Comparison of ENCODE assay signal across 11 mouse cellular contexts in genomic region chr1:135542841-135543810, GRCm38 (mm10).
DNase-seq lines count a peak whose midpoint lies in the region; ATAC-seq and TF ChIP-seq lines count a peak whose summit lies in the region.
"Had no signal": no experiment of that assay in that cellular context is flagged by ENCODE, and none has a peak within 500 bp of the region (broad histone marks: within the 10 kb centered on the region; RNA-seq: fewer than 3 reads in every experiment).

No protein-coding gene starts in this region.

- CTCF ChIA-PET in Patski (lab: Charles Lee), result interaction anchor here (0.8 to 8.4 kb wide), 9 partner anchors 23 to 158 kb away, joined by 3 to 90 read pairs (median 4); no protein-coding TSS in a partner anchor

- peak; percentile 54 for DNase-seq in adrenal gland, postnatal 10 days
- DNase-seq in adrenal gland, adult 18-20 months (ENCODE audit: low spot score in 2 of 2), result no peak
- no peak for DNase-seq in Patski (ENCODE audit: low read depth, low spot score)
- no peak for DNase-seq in urinary bladder, postnatal 36 days (ENCODE audit: low spot score in 2 of 2)
- DNase-seq in spleen, adult 18-20 months, result no peak
- DNase-seq: kidney, adult 11 months had no signal

- in situ Hi-C loops in Patski (cut with MboI; ENCODE audit: low pct_unique_long_range_greater_than_20kb), result loop anchor here (5.0 kb wide), 1 partner anchor 81 kb away; no protein-coding TSS in a partner anchor

- no peak for TF ChIP-seq CTCF in intestine, postnatal 0 days (IDR thresholded peaks at IDR 0.05; ENCODE audit: low read depth)
- TF ChIP-seq CTCF in Patski (IDR thresholded peaks at IDR 0.05), result no peak

- no peak overlapping the region for H3K4me3 ChIP-seq in intestine, embryonic 15.5 days (replicated peaks)
- H3K4me3 ChIP-seq in intestine, postnatal 0 days (ENCODE audit: low read depth, low read length), result no peak overlapping the region
- H3K4me3 ChIP-seq in heart, embryonic 11.5 days (ENCODE audit: low read depth, low read length), result no peak overlapping the region
- H3K4me3 ChIP-seq: left cerebral cortex, adult 2 months; midbrain, embryonic 15.5 days had no signal

- no peaks in the 10 kb centered on the region for H3K27me3 ChIP-seq in intestine, embryonic 15.5 days (replicated peaks)
- no peaks in the 10 kb centered on the region for H3K27me3 ChIP-seq in intestine, postnatal 0 days (replicated peaks; ENCODE audit: control insufficient read depth, insufficient read depth, low read length)
- H3K27me3 ChIP-seq in Patski, result no peaks in the 10 kb centered on the region
- H3K27me3 ChIP-seq in heart, embryonic 11.5 days (ENCODE audit: control insufficient read depth, insufficient read depth, low read length), result no peaks in the 10 kb centered on the region
- H3K27me3 ChIP-seq: midbrain, embryonic 15.5 days had no signal

- H3K36me3 ChIP-seq in intestine, embryonic 15.5 days, result no peaks in the 10 kb centered on the region
- no peaks in the 10 kb centered on the region for H3K36me3 ChIP-seq in intestine, postnatal 0 days (ENCODE audit: control insufficient read depth, insufficient read depth)
- H3K36me3 ChIP-seq in heart, embryonic 11.5 days (ENCODE audit: control insufficient read depth, insufficient read depth, low read length), result no peaks in the 10 kb centered on the region
- H3K36me3 ChIP-seq: midbrain, embryonic 15.5 days had no signal

- H3K27ac ChIP-seq in intestine, embryonic 15.5 days, result 0 out of 2 replicates have a peak overlapping the region, but pooled peaks have one; percentile 22
- H3K27ac ChIP-seq in intestine, postnatal 0 days (ENCODE audit: low read depth, low read length), result no peak overlapping the region
- H3K27ac ChIP-seq in heart, embryonic 11.5 days (ENCODE audit: low read depth, low read length), result peak overlapping the region; percentile 46; the same call in 1 of the 2 replicates
- H3K27ac ChIP-seq: left cerebral cortex, adult 2 months; midbrain, embryonic 15.5 days had no signal

- no peak overlapping the region for H3K4me2 ChIP-seq in intestine, embryonic 15.5 days (replicated peaks)
- no peak overlapping the region for H3K4me2 ChIP-seq in intestine, postnatal 0 days (replicated peaks; ENCODE audit: low read depth)
- H3K4me2 ChIP-seq in heart, embryonic 11.5 days, result no peak overlapping the region
- H3K4me2 ChIP-seq: midbrain, embryonic 15.5 days had no signal

- no peak for ATAC-seq in intestine, embryonic 15.5 days
- ATAC-seq in intestine, postnatal 0 days, result no peak
- ATAC-seq in Patski, result peak; percentile 13
- no peak for ATAC-seq in heart, embryonic 11.5 days (replicated peaks; ENCODE audit: insufficient number of reproducible peaks, low FRiP score, low TSS enrichment)
- ATAC-seq: midbrain, embryonic 15.5 days had no signal

- no peak overlapping the region for H3K9ac ChIP-seq in intestine, embryonic 15.5 days
- no peak overlapping the region for H3K9ac ChIP-seq in intestine, postnatal 0 days (ENCODE audit: low read depth, low read length)
- H3K9ac ChIP-seq in heart, embryonic 11.5 days (ENCODE audit: low read depth, low read length), result no peak overlapping the region
- H3K9ac ChIP-seq: midbrain, embryonic 15.5 days had no signal

- no peaks in the 10 kb centered on the region for H3K9me3 ChIP-seq in intestine, embryonic 15.5 days
- no peaks in the 10 kb centered on the region for H3K9me3 ChIP-seq in intestine, postnatal 0 days (ENCODE audit: control insufficient read depth)
- H3K9me3 ChIP-seq in heart, embryonic 11.5 days (replicated peaks; ENCODE audit: control insufficient read depth, low read length), result no peaks in the 10 kb centered on the region
- H3K9me3 ChIP-seq: midbrain, embryonic 15.5 days had no signal

- 53% methylated on average over 12 of the region's 12 CpGs for WGBS in intestine, embryonic 15.5 days
- WGBS in intestine, postnatal 0 days, result 65% methylated on average over 12 of the region's 12 CpGs
- WGBS in heart, embryonic 11.5 days (ENCODE audit: insufficient replicate concordance), result 32% methylated on average over 12 of the region's 12 CpGs

- POLR2A ChIA-PET in Patski (lab: Charles Lee), result no interaction called here

- H3K4me1 ChIP-seq in intestine, embryonic 15.5 days (replicated peaks), result peaks cover 16% of the 10 kb centered on the region
- H3K4me1 ChIP-seq in intestine, postnatal 0 days (replicated peaks; ENCODE audit: control insufficient read depth, insufficient read depth, low read length), result no peaks in the 10 kb centered on the region
- peaks cover 41% of the 10 kb centered on the region for H3K4me1 ChIP-seq in heart, embryonic 11.5 days (ENCODE audit: control insufficient read depth, insufficient read depth, low read length)
